Mouse (Mus musculus): ENCODE measurements at regions not wholly inside any gene's neighbourhood (a gene's known extent, or its start where the extent isn't known, plus 50 kb on each side); places are given as distances from the start of the nearest gene placed in this dataset.

DNA sequence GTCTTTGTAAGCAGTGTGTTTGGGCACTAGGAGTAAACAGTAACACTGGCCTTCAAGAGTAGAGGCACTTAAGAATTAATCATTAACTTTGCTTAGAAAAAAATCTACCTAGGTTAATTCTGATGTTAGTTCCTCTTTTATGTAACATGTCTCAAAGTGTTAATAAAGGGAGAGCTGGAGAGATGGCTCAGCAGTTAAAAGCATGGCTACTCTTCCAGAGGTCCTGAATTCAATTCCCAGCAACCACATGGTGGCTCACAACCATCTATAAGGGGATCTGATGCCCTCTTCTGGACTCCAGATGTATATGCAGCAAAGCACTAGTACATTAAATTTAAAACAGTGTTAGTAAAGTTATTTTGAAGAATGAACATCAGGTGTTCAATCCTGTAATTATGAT is 195.9 kb upstream of the Mkln1 start:
- no peak for TF ChIP-seq CTCF (IDR thresholded peaks at IDR 0.05; ENCODE audit: borderline replicate concordance, control insufficient read depth, extremely low read depth, insufficient read depth, low read length, poor library complexity)
- TF ChIP-seq POLR2A (IDR thresholded peaks at IDR 0.05; ENCODE audit: control insufficient read depth, extremely low read depth, insufficient read depth, low read length, poor library complexity): no peak

Data from thymus, adult 2 months (tissue).